Mouse (Mus musculus) gastrocnemius, postnatal 25 days (tissue): Measurements from ENCODE around the gene Tmem9b. TPM values are rescaled to one million over a fixed set of nuclear protein-coding genes. Genes with fewer than 3 reads are reported as not detected.
A peak's percentile ranks its signal among the peaks of the same experiment; 100 is the strongest.

Experiments
- DNase-seq: peaks from one replicate; pipeline ENCODE4 v3.0.0; 2022
- long read RNA-seq, 2 experiments: library from polyadenylated mRNA; stranded (forward); transcript quantifications; one replicate each; pipeline ENCODE4 v2.0.0; 2021
- total RNA-seq, 2 experiments: library from RNA; stranded (reverse); gene quantifications; 1 replicate in 1 of 2; 2 replicates in 1 of 2; pipeline ENCODE4 v1.2.3; 2021

Gene Tmem9b
- total RNA-seq = 10 to 100 TPM; 24.5 to 25.9 TPM
- long read RNA-seq, experiment 1, transcript Tmem9b-201 (5 exons, 1,703 nt) = major isoform, 65 of 88 reads
- long read RNA-seq, experiment 1, partial matches to known transcripts = 2 of 88 reads
- long read RNA-seq, experiment 1, other reads (novel, unspliced or antisense) = 21 of 88 reads
- long read RNA-seq, experiment 2, transcript Tmem9b-201 (5 exons, 1,703 nt) = major isoform, 78 of 91 reads
- long read RNA-seq, experiment 2, partial matches to known transcripts = 8 of 91 reads
- long read RNA-seq, experiment 2, other reads (novel, unspliced or antisense) = 5 of 91 reads

DNA sequence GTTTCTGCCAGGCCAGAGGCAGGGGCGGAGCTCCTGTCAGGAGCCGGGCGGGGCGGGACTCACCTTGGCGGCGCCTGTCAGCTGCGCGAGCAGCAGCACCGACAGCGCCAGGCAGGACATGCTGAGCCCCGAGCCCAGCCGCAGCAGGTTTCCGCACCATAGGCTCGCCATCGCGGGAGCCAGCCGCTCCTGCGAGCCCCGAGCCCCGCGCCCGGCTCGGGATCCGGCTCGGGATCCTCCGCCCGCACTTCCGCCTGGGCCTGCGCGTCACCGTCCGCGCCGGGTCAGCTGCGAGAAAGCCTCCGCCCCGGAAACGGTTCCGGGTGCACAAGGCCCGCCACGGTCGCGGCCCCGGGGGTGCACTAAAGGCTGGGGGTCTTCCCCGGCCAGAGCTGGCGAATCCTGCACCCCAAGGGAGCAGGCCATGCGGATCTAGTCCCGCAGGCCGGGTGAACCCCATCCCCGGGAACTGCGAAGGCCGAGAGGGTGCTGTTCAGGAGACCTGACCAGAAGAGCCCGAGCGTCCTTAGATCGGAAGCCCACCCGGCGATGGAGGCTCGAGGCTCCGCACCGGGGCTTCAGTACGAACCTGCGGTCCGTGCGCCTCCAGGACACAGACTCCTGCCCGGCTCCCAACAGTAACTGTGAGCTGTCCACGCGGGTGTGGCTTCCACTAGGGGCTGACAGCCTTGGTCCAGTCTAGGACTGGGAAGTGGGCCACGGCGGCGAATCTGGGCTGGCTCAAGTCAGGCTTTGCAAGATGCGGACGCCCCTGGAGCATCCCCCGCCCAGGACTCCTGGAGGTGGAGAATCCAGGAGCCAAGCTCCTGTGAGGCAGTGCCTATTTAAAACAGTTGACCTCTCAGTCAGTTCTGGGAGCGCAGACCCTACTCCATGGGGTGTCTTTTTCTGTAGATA is at the start of gene Tmem9b:
TSS of gene Tmem9b (minus strand) at position 868 of the 918 bp plus-strand sequence.
- peak; percentile 80 for DNase-seq

- DNase-seq = no peak
Observed at GRCm38 (mm10) chr7:109800626-109801025, 48.0 kb upstream of the Tmem9b start.

DNA sequence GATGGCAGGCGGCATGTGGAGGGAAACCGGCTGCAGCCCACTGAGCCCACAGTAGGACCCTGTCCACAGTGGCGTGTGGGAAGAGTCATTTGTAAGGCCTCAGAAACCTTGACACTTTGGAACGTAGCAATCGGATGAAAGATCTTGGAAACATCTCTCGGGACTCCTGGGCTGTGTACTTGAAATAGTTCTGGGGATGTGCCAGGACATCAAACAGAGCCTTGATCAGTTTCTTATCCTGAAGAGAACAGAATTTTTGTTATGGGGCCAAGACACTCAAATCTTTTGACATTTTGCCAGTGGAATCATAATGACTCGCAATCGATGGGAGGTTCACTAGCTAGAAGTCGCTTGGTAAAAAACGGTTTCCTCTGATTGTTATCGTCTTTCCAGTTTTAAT is 46.5 kb upstream of the Tmem9b start:
- no peak for DNase-seq

DNA sequence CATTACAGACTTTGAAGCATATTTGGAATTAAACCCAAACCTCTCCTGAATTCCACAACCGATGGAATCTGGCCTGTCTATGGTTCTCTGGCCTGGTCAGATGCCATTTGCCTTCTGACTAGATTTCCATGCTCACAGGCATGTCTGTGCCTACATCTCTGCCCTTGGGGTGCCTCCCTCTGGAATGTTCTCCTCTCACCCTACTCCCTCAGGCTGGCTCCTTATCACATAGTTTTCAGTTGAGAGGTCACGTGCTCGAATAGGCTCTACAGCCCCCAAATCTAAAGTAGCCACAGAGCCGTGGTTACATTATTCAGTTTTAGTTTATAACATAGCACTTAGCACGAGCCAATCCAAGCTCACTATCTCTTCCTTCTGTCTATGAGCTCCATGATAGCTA is 42.9 kb upstream of the Tmem9b start:
- no peak for DNase-seq

- DNase-seq = no peak
Observed at GRCm38 (mm10) chr7:109794556-109794955, 41.9 kb upstream of the Tmem9b start.

GRCm38 (mm10) chr7:109792759-109793158 is 40.1 kb upstream of the Tmem9b start:
- no peak for DNase-seq

DNA sequence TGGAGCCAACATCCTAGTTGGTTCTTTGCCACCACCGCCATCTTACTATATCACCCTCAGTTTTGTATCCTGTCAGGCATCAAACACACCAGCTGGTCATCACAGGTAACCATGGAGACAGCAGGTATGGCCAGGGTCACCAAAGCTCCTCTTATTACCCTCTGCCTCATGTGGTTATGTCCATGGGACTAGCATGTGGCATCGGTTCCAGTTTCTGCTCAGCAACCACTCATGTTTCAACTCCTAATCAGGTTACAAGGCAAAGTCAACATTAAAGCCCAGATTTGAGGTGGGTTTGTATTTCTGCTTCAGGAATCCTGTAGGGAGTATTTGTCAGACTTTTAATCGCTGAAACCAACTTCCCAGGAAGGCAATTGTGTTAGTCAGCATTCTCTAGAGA is 38.1 kb upstream of the Tmem9b start:
- no peak for DNase-seq

DNA sequence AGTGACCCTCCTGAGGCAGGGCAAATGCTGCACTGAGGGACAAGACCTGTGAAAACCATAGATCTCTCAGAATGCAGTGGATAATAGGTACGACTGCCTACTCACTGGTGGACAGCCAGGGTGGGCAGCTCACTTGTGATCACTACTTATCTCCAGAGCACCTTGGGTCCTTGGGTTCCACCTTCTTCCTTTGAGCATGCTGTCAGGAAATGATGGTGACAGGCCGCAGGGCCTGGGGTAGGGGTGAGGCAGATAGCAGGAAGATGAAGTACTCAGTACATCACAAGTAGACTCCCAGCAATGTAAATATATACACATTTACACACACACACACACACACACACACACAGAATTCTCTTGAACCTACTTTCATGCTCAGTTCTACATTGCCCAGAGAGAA is 35.2 kb upstream of the Tmem9b start:
- no peak for DNase-seq

DNA sequence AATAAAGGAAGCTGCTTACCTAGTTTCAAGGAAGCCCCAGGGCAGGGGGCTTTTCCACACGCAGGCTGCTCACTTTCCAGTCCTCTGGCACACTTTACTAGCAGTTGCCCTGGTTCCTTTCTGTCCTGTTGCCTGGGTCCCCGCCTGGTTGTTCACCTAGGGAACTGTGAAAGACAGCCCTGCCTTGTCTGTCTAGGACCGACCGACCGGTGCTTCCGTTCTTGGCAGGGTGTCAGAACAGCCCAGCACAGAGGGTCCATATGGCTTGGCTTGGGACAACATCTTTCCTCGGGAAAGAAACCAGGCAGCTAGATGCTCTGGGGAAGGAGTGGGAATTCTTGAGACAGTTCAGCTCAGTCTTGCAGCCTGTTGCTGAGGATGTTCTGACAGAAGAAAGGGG is 30.6 kb upstream of the Tmem9b start:
- DNase-seq = no peak

- DNase-seq = peak; percentile 24
Observed at GRCm38 (mm10) chr7:109781470-109782203, 29.0 kb upstream of the Tmem9b start, which contains the start of gene Nrip3. TSS of gene Nrip3 (minus strand) at chr7:109782025.

GRCm38 (mm10) chr7:109781087-109781469 is 28.4 kb upstream of the Tmem9b start:
- no peak for DNase-seq

DNA sequence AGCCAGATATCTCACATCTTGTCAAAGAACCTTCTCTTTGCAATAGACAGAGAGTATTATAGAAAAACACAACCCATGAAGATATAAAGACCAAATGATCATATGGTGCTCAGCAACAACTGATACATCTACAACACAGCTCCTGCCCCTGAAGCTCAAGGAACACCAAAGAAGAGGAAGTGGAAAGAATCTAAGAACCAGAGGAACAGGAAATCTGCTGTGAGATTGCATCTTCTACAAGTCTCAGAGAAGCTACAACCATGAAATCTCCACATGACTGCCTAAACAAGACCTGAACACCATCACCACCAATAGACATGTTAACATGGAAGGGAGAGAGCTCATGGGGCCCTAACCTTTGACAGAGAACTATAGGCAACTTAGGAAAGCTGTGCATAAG is 19.6 kb upstream of the Tmem9b start:
- no peak for DNase-seq

- no peak for DNase-seq
Observed at GRCm38 (mm10) chr7:109768699-109769383, 16.2 kb upstream of the Tmem9b start.

DNA sequence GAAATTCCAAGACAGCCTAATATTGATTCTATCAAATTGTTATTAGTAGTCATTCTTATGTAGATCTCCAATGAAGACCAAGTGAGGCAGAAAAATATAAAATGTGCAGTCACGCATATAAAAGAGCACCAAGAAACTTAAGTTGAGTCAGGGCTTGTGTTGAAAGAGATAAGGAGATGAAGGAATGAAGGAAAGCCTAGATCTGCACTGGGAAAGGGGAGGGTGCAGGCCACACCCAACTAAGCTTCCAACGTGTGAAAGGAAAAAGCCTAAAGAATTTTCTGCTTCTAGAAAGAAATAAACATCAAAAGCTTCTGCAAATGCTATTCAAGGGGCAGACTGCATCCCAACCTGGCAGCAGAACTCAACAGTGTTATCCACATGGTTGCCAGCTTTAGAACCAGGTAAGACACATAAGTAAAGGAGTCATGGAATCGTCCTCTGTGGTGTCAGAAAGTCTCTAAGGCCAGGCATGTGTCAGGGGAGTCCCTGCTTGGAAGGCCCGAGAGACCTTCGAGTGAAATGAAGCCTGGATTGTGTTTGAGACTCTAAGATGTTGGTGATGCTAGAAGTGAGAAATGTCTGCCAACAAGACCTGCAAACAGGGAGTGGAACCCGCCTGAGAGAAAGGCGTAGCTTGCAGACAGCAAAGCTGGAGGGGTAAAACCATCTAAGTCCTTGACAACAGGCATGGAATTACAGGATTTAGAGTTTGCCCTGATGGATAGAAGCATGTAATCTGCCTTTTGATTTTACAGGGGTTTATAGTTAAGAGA is 15.1 kb upstream of the Tmem9b start:
- DNase-seq = no peak

- DNase-seq = no peak
Observed at GRCm38 (mm10) chr7:109764009-109764408, 11.3 kb upstream of the Tmem9b start.

DNA sequence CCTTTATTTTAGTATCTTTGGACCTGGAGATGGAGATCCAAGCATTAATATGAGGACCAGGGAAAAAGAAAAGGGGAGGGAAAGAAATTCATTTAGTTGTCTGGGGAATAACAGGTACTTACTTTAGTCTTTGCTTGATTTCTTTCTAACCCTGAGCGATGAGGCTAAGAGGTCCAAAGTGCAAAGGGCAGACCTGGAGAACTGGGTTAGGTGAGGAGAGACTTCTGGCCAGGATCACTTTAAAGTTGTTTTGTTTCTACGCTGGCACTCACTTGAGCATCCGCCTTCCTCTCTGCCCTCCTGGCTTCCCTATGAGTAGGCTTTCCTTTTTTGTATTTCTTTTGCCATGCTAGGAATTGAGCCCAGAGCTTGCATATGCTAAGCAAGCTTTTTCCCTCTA is 3.6 kb upstream of the Tmem9b start:
- DNase-seq = no peak

GRCm38 (mm10) chr7:109754034-109754433 is 1.4 kb upstream of the Tmem9b start:
- DNase-seq = no peak

DNA sequence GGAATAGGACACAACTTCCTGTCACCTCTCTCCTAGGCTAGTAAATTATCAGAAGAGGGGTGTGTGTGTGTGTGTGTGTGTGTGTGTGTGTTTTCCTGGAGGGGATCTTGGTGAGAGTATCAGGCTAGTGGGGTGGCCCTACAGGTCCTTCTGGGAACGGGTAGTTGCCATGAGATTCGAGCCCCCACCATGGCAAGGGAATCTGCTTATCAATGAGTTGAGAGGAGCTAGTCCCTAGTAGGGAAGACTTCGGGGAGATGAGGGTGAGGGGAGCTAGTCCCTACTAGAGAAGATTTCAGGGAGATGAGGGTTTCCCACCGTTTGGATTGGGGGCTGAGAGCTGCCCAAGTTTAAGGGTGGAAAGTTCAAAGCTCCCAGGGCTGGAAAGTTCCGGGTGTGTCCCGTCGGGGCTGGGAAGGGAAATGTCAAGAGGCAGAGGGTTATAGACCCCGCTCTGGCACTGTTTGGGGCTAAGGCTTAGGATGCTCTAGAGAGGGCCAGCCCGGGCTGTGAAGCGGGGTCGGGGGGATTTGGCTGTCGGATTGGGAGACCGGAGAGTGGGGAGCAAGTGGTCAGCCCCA is 1.2 kb downstream of the Tmem9b start:
- DNase-seq = no peak

DNA sequence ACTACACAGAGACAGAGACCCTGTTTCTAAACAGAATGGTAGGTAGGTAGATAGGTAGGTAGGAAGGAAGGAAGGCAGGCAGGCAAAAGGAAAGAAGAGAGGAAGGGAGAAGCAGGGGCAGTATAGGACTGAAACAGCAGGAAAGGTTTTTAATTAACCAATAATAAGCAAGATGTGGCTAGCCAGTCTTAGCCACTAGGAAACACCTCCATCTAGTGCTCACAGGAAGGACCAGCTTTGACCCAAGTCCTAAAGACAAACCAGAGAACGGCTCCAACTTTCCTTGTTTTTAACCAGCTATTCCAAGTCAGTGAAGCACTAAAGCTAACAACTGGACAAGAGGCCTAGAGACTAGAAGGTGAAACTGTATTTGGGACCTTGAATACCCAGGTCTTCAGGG is 4.9 kb downstream of the Tmem9b start:
- DNase-seq = no peak

DNA sequence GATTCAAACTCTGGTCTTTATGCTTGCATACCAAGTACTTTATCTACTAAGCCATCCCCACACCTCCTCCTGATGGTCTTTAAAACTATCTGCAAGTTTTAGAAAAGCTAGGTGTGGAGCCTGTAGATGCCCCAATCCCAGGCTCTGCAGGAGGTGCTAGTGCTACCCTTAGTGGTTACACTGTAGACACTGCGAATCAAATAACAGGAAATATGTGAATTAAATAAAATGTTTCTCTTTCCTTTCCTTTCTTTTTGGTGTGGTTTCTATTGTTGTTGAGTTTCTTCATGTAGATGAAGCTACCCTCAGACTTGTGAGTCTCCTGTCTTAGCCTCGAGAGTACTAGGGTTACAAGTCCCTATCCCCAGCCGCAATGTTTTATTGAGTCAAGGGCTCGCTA is 11.0 kb downstream of the Tmem9b start:
- no peak for DNase-seq

- DNase-seq = no peak
Observed at GRCm38 (mm10) chr7:109741060-109741459, 11.6 kb downstream of the Tmem9b start.
